Mouse (Mus musculus) olfactory bulb, adult 2 months (tissue): ENCODE measurements at regions not wholly inside any gene's neighbourhood (a gene's known extent, or its start where the extent isn't known, plus 50 kb on each side); places are given as distances from the start of the nearest gene placed in this dataset.

Source experiments
- CTCF ChIP-seq: fragments of 200-500 bp; IDR thresholded peaks from 2 replicates; pipeline ENCODE4 v1.5.1; 2012; ENCODE audit warnings: low read depth, mild to moderate bottlenecking, low read length, moderate library complexity; ENCODE audit not compliant: insufficient read depth
- POLR2A ChIP-seq: fragments of 200-500 bp; IDR thresholded peaks from 2 replicates; pipeline ENCODE4 v1.6.1; 2012; ENCODE audit warnings: mild to moderate bottlenecking, low read depth, low read length, moderate library complexity; ENCODE audit not compliant: insufficient read depth

- no peak for TF ChIP-seq CTCF
- TF ChIP-seq POLR2A, result no peak
Observed at GRCm38 (mm10) chr13:80956966-80957365, 73.8 kb downstream of the Arrdc3 start.
